Mouse (Mus musculus) common myeloid progenitor, adult 5-6 weeks (primary cell): Measurements from ENCODE around the gene Sept7. TPM values are rescaled to one million over a fixed set of nuclear protein-coding genes. Genes with fewer than 3 reads are reported as not detected.
"Not testable (repeated sequence)": the region's sequence is repeated elsewhere in the genome, so short reads cannot be mapped to it uniquely, and the experiment has no call there.

ENCODE experiments used
- ATAC-seq: replicated peaks from 2 replicates; pipeline ENCODE4 v1.8.0; 2016; ENCODE audit warnings: low read depth, mild to moderate bottlenecking, moderate TSS enrichment, inconsistent platforms; ENCODE audit not compliant: poor library complexity, severe bottlenecking
- total RNA-seq: library from RNA; stranded (forward); fragments of 200-1000, 187-1606 nt; gene quantifications from 2 replicates; pipeline ENCODE4 v1.2.3, GENCODE M21; 2017

The Sept7 gene
- 321 and 329 TPM in 2 replicates for total RNA-seq

DNA sequence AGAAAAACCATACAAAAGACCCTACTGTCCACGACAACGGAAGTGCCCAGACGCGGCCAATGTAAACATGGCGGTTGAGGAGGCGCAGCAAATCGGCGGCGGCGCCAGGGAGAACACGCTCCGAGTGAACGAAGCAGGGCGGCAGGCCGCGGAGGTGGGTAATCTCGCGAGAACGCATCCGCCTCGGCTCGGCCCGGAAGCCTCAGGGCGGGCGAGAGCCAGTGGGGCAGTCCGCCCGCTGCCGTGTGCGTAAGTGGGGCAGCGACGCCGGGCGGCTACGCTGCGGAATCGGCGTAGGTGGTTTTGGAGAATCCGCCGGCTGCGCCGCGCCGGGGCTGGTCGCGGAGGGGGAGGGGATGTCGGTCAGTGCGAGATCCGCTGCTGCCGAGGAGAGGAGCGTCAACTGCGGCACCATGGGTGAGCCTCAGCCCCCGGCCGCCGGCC, at the start of gene Sept7:
Sept7 (plus strand) TSS at position 157 of the 444 bp plus-strand sequence.
- ATAC-seq = peak; percentile 92

DNA sequence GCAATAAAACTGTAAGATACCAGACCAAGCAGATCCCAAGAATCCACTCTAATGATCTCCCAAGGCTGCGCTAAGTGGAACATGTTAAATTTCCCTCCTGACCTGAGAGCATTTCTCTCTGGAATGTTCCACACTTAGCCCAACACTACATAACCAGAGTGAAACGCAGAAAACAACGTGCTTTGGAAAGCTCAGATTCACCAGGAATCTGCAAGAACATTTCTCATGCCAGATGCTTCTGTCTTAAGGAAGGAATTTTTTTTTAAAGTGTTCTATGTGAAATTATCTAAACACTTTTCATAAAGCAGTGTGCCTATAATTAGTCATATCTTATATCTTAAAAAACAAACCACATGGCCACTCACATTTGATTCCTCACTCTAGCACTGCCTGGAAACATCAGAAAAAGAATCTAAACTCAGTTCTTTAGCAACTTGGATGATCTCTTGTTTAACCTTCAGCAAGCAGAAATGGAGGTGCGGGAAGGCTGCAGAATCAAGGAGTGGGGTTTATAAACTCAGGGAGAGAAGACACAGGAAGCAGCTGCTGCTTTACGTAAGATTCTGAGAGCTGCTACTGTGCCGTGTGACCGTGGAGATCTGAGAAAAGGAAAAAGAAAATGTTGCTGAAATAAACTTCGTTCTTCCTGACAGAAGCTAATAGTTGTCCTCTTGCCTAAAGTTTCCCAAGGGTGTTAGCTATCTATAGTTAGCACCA, 44.0 kb upstream of the Sept7 start:
- no peak for ATAC-seq

DNA sequence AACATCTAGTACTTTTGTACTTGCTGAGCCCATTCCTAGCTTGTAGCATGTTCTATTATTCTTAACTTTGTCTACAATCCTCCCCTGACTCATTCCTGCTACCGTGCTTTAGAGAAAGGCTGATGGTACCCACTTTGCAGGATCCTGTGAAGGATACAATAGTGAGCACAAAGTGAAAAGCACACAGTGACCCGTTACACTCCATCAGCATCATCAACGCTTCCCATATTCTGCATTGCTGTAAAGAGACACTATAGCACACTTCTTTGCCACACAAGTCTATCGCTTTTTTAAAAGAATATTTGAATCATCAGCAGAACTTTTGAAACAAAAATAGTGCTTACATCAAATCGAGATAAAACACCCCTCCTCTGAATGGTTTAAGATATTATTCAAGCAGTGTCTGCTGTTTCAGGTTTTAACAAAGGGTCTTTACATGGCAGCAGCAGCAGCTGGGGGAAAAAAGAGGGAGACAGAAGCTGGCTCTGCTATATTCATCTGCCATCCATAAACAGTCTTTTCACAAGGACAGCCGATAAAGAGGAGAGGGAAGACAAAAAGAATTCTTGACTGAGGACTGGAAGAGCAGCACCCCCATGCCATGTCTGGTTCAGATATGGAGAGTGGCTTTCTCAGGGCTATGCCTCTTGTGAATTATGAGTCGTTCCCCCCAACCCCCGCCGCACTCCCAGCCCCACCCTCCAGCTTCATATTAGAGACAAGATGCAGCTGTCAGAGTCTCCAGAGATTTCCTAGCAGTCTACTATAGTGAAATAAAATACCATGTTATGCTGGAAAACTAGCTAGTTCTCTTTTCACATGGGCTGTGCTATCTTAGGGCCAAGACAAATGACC, 39.7 kb upstream of the Sept7 start:
- ATAC-seq = no peak

DNA sequence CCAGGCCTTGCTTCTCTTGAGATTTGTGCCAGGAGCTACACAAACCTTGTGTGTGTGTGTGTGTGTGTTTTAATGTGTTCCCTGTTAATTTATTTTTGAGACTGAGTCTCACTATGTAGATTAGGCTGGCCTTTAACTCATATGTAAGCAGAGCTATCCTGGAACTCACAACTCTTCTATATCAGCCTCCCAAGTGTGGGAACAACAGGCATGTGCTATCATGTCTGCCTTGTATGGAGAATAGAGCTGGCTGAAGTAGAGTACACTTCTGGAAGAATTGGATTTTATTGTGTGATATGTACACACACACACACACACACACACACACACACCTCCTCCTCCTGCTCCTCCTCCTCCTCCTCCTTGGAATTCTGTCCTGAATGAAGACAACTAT, 39.1 kb upstream of the Sept7 start:
- no peak for ATAC-seq

DNA sequence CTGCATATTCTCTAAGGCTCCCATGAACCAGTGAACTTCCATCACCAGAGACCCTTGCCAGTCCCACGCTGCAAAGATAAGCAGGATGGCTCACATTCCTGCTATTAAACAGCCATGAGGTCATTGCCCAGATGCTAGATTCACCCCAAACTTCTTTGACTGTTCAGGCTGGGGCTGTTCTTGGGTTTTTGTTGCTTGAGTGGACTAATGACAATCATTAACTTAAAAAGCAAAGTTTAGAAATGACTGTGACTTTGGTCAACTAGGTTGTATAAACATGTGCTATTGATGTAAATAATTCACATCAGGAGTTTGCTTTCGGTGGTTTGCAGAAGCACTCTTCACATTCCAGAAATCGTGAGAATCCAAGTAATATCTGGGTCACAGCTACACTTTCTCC, 36.8 kb upstream of the Sept7 start:
- ATAC-seq = no peak

DNA sequence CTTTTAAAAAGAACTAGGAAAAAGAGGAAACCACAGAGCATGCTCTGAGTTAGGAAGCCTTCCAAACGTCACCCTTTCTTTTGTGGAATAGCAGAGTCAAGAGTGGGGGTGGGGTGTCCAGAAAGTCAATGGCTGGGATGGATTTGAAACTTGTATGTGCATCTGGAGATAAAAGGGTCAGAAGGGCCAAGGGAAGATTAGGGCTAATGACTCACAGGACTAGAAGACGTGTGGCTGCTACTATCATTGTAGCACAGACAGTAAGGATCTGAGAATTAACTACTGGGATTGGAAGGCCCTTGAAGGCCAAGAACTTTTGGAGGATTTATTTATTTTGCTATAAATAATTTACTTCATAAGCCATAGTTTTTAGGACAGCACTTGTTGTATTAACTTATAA, 36.0 kb upstream of the Sept7 start:
- no peak for ATAC-seq

DNA sequence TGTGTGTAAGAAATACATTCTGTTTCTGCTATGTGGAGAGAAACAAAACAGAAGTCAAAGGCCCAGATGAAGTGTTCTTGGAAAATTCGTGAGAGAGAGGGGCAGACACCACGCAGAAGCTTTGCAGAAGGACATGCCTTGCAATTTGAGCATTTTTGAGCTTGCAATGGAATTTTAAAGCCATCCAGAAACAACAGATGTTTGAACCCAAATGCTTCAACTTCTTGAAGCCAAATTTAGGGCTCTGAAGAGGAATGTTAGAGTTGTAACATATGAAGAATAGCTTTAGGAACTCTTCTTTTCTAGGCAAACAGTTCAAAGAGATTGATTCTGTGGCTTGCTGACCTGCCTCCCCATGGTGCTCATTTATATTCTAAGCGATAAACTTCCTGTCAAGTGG, 33.3 kb upstream of the Sept7 start:
- no peak for ATAC-seq

DNA sequence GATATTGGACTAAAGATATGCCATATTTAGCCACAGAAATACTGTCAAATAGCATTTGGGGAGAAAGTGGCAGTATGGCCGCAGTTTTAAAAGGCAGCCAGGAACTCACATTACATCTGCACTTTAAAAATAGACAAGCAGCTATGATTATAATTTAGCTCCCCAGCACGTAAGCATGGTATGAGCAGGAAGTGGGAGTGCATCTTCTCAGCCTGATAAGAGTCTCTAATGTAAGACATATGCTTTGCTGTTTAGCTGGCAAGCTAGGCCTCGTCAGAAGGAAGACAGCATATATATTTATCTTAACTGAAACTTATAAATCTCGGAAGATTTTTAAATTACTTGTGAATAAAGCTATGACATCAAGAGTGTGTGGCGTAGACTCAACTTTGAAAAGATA, 32.4 kb upstream of the Sept7 start:
- peak; percentile 71; the same call in 1 of the 2 replicates for ATAC-seq

DNA sequence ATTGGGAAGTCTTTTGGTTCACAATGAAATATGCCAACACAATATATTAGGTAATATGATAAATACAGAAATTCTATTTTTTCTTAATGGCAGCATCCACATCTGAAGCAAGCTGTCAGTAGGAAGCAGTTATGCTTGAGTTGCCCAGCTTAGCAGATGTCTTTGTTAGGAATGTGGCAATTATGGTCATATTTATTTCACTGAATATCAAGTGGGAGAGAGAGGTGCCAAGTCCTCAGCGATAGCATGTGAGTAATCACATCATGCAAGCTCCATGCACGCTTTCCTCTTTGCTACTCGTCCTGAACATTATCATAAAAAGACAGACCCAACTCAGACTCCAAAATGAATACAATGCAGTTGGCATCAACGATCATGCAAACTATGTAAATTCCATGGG, 27.3 kb upstream of the Sept7 start:
- no peak for ATAC-seq

DNA sequence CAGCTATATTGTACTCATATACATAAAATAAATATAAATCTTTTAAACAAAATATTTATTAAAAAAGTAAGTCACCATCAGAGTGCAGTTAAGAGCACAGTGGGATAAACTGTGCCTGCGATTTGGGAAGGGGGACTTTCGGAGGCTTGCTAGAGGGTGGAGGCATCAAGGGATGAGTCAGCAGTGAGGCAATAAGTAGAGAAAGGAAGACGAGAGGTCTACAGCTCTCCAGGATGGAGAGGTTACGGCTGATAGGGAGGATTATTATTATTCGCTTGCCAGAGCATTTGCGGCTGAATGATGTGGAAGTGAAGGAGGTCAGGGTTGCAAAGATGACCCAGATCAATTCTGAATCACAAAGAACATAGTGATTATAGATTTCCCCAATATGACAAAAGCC, 22.5 kb upstream of the Sept7 start:
- ATAC-seq = no peak

DNA sequence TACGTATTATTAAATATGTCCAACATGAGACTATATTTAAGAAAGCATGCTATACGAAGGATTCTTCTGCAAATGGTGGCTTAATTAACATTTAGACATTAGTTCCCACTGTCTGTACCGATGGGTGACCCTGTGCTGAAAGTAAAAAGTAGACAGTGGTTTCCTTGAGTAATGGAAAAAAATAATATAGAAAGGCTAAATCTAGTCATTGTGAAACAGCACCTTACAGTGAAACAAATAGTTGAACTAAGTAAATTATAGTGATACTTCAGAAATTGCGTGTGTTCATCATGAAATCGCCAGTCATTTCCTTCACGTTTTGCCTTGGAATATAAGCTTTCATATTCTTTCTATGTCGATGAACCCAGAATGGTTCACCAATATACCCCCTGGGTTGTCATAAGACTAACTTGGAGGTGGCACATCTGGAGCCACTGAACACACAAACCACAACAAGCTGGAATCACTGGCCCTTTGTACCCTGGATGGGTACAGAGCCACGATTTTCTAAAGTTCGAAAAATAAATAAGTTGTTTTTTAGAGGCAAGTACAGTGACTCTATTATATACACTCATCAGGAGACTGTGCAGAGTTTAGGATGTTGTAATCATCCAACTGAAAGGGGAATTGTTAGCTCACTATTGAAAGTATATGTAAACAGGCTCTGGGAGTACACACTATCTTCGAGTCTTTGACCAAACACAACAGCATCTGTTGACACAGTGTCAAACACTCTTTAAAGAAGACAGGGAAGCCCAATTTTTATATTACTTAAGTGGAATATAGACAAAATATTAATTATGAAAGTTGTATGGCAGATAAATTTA, 21.8 kb upstream of the Sept7 start:
- ATAC-seq = no peak

DNA sequence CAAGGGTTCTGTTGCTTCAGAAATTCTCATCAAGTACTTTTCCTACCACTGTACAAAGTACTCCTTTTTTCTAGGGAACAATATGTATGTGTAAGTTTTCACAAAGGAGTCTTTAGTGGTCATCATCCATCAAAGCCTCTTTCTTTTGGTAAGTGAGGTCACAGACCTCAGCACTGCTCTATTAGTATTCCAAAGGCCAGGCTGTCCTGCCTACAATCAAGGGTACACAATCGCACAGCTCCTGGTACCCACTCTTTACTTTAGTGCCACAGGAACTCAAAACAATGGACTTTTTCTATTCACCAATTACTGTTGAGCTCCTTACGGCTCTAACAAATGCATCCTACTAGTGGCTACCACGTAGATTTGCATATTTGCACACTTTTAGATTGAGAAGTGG, 11.2 kb upstream of the Sept7 start:
- ATAC-seq = no peak

DNA sequence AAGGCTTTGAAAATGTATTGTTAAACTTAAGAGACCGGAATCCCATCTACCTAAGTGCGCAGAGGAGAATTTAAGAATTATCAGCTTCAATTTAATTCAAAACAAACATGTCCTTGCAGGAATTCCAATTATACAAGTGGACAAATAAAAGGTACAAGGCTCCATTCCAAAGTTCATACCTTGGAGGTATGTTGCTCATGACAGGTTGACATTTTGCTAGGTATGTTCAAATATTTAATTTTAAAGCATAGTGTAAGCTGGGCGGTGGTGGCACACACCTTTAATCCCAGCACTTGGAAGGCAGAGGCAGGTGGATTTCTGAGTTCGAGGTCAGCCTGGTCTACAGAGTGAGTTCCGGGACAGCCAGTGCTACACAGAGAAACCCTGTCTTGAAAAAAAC, 10.5 kb upstream of the Sept7 start:
- ATAC-seq = not testable (repeated sequence)

DNA sequence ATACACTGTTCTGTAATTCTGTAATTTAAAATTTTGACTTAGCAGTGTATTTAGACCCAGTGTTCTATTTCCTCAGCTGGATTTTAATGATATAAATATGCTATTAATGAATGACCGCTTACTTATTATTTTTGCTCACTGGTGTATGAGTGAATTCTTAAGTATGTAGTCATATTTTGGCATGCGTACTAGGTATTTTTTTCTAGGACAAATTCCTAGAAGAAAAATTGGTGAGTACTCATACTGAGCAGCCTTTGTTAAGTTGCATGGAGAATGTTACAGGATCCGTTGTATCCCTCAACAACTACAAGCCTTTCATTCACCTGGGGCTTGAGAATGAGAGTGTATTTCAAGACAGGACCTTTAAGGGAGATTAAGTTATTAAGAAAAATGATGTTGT, 10.0 kb upstream of the Sept7 start:
- no peak for ATAC-seq

DNA sequence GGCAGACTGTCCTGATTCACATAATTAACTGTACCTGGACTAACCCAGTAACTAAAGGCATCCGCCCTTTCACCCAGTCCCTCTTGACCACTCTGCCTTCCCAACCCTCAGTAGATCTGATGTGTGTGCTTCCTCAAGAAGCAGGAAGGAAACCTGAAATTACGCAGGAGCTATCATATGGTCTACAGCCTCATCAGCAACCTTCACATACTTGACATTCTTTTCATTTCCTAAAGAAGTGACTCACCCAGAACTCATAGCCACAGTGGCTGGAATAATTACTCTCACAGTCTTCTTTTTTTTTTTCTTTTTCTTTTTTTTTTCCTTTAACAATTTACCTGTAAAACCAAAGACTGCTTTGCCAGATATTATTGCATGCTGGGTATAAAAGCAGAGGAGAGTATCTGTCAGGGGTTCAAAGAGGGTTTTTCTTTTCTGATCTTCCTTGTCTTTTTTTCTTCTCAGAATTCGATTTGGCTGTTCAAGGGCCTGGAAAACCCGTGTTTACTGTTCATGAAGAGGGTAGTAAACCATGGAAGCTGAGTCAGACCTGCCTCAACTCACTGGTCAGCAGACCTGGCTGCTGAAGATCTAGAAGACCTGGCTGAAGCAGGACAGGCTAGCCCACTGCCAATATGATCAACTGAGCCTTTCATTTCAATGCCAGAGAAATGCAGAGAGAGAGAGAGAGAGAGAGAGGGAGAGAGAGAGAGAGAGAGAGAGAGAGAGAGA, 8.1 kb upstream of the Sept7 start:
- ATAC-seq = no peak

DNA sequence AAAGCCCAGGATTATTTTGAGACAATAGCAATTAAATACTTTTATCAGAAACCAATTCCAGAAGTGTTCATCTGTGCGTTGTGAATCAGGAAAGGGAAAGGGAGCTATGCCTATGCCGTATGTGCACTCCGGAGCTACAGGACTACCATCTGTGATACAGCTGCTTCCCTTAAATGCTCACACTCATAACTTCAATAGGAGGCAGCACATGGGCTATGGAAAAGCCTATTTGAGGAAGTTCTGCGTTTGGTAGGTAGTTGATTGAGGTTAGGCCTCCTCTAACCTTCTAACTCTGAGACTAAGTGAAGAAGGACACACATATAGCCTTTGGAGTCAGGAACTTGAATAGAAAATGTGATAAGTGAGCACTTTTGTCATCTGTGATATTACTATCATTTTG, 7.1 kb upstream of the Sept7 start:
- peak; percentile 68 for ATAC-seq

DNA sequence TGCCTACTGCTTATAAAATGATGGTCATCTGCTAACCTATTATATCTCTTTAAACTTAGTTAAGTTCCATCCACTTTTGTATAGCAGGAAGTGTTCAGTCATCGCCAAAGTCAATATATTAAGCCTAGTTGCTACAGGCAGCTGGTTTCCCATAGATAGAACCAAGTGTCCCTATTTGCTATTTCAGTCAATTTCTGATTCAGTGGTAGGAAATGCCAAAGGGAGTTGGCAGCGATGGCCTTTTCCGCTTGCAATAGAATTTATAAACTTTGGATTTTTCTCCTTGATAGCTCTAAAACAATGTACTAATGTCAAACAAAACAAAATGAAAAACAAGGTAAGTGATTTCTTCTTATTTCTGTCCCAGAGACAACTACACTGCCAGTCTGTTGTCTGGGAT, 5.7 kb upstream of the Sept7 start:
- ATAC-seq = no peak

DNA sequence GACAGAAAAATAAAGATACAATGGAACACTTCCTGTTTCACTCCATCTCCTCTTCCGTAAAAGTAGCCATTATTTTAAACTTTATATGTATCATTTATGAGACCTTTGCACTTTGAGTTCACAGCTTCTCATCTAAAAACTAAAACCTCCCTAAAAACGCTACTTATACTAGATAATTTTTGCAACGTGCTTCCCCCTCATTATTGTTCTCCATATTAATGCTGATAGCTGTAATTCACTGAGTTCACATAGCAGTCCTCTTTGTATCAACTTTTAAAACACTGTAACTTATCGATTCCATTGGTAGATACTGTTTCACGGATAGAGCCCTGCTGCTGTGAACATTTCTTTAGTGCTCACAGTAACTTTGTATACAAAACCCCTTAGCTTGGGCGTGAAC, 1.1 kb upstream of the Sept7 start:
- ATAC-seq = no peak

DNA sequence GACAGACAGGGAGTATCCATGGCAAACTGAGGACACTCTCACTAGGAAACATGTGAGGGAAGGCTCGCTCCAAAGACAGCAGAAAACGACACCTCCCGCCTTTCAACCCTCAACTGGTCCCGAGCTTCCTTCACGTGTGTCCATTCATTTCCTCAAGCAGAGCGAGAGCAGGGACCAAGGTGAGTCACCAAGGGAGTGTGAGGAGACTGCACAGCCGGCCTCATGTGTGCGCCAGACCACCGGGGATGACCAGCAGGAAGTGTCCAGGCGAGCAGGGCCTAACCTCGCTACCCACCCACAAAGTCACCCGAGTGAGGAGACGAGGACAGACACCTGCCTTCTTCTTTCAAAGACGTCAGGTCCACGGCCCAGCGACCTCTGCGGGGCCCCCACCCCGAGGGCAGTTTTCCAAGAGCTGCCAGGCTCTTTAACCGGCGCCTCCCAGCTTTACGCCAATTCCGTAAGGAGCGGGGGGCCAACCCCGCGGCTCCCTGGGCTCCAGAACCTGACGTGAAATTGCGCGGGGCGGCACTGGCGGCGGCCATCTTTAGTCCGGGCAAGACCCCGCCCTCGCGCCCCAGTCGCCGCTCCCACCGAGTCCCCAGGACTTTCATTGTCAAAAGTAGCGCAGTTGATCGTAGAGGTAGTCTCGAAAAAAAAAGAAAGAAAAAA, 492 bp upstream of the Sept7 start:
- ATAC-seq = peak; percentile 67
